Mouse (Mus musculus) embryo, embryonic 11 days (tissue): ENCODE measurements around the gene Prickle2.
A peak's percentile ranks its signal among the peaks of the same experiment; 100 is the strongest.

Source experiments
- DNase-seq: peaks from one replicate; pipeline ENCODE4 v3.0.0-alpha.2; 2015

The Prickle2 gene

DNA sequence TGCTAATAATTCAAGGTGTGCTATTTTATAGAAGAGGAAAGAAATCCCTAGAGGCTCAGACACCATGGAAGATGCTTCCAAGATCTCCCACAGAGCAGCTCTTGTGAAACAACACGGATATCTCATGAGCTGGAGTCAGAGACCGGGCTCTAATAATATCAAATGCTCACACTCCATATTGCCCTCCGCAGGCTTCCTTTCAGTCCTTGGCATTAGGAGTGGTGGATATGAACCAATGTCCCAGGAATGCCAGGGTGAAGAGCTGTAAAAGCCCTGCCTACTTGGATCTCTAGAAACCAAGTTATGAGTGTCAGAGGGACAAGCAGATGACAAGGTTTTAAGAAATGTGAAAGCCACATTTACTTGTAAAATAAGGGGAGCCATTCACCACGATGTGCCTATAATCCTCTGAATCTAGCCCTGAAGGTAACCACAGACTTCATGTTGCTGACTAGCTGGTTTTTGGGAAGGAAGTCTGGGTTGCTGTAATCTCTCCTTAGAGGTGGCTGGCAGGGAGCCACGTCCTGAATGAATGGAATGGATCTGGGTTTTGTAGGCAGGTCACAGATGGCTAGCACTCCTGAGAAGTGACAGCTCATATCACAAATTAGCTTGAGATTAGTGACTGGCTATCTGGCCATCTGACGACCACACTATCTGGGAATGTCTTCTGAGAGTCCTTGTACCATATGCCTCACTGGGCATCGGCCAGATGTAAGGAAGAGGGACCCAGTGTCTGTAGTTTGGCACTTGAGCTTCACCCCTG, 278.4 kb downstream of the Prickle2 start:
- no peak for DNase-seq

DNA sequence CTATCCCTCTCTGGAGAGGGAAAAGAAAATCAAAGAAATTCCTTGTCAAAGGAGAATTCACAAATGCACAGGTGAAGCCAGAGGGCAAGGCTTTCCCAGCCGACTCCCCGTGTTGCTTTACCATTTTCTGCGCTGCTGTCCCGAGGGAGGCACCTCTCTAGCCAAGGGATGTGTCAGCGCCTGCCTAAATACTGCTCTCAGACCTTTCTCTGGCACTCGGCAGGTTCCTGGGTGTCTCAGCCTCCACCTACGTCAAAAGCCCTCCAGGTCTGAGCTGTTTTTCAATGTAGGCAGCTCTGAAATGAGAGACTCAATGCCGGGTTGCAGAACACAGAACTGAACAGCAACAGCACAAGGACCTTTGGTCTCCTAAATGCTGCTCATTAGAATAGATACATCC, 280.1 kb downstream of the Prickle2 start:
- DNase-seq: no peak

DNA sequence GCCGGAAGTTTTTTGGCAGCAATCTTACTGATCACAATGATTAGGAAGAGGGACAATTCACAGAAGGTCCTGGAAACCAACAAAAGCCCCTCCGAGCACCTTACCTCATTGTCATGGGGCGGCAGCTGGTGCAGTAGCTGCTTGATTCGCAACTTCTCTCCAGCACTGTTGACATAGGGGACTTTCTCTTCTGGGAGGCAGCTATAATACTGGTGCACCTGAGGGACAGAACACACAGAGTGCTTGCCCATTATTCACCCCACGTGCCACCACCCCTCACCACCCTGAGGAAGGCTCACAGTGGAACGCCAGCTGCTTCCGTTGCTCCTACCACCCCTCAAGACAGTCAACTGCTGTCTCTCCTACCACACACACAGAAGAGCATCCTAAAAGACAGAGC, 280.5 kb downstream of the Prickle2 start:
- no peak for DNase-seq

DNA sequence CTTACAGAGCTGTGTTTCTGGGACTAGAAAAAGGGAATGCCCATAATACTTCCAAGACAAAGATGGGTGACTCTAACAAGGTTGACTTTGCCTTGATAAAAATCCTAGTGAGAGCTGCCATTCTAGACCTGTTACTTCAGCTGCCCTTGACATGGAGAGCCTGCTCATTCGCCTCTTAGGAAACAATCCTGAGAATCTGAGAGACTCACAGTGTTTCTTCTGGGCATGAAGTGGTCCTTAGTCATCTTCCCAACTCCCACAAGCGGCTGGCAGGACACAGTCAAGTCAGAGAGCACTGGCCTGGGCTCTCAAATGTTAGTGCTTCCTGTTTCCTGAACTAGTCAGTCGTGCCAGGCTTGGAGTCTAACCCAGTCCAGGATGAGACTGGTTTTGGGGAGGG, 281.0 kb downstream of the Prickle2 start:
- DNase-seq: no peak

DNA sequence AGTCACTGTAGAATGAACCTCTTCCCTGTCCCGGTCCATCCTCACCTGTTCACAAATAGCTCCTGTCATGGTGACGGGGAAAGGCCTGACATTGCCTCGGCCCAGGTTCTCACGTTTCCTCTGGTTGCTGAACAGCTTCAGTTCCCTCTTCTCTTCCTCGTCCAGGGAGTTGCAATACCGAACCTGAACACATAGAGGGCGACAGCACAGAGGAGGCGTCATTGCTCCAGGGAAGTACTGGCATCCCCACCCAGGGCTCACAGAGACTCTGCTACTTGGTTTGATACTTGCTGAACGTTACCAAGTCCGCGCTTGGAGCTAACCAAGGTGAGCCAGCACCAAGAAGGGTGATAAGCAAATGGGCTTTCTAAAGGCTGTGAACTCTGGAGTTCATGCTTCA, 283.7 kb downstream of the Prickle2 start:
- peak; percentile 35 for DNase-seq

DNA sequence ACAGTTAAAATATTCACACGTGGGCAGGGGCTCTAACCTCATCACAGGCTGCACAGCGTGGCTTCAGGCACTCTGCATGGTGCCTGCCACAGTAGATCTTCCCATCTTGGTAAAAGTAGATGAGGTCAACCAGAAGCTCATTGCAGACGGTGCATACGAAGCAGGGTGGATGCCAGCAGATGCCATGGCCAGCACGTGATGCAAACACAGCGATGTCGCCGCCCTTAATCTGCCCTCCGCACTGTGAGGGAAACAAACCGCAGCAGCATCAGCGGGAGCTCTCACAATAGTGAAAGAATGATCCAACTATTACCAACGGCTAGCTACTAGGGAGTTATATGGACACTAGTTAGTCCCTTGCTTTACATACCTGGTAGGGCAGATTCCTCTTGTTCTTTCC, 285.8 kb downstream of the Prickle2 start:
- no peak for DNase-seq

DNA sequence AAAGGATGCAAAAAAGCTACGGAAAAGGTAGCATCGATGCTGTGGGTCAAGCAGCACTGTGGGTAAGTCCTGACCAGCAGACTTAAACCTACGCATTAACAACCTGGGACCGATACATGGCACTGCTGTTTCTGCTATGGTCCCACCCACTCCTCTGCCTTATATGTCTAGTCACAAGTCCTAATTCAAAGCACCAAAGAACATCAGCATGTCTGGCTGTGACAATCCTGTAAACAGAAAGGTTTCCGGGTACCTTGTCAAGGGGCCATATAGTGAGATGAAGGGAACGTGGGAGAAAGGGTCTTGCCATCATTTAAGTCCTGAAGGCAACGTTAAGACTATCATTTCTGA, 290.6 kb downstream of the Prickle2 start:
- DNase-seq: no peak

DNA sequence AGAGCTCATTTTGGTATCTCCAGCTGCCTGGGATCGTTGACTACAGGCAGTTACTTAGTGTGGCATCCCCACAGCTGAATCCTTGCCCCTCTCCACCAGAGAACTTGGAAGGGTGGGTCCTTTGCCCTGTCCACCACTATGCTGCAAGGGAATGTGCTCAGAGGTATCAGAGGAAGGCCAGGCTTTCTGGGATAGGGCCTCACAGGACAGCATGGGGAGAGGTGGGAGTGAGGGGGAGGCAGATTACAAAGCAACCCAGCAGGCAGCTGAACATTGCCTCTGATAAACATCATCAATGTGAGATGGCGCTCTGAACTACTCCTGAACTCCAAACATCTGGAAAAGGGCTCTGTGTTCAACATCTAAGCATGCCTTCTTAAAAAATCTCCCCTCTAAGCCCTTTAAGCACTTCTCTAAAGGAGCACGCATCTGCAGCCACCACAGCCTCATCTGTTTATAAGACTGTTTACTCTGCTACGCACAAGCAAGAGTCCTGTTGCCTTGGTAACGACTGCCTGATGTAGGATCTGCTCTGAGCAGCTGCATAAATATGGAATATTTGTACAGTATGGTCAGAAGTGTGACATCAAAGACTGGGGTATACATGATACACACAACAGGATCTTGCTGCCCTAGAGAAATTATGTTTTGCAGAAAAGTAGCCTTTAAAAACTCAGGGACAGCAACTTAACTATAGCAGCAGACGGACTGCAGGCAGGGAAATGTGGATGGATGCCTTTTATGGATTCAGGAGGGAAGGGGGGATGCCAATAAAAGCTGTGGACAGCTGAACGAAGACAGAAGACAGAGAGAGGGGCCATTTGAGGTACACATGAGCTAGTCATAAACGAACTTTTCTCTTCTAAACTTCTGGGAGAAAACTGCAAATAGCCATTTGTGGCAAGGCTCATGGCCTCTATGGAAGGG, 291.2 kb downstream of the Prickle2 start:
- peak; percentile 62 for DNase-seq

DNA sequence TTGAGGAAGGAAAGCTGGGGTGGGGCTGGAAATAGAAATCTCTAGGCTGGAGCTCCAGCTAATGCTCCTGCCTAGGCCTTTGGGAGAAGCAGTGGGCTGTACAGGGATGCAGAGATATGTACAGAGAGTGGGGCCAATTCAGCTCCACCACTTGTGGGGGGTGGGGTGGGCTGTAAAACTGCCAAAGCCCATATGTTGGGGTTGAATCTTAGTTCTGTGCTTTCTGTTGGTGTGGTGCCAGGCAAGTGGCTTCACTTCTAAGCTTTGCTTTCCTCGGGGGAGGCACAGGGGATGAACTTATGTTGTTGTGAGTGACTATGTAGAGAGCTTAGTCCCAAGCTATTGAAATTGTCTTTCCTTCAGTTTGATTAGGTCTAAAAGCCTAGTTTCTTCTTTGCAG, 292.0 kb downstream of the Prickle2 start:
- no peak for DNase-seq

DNA sequence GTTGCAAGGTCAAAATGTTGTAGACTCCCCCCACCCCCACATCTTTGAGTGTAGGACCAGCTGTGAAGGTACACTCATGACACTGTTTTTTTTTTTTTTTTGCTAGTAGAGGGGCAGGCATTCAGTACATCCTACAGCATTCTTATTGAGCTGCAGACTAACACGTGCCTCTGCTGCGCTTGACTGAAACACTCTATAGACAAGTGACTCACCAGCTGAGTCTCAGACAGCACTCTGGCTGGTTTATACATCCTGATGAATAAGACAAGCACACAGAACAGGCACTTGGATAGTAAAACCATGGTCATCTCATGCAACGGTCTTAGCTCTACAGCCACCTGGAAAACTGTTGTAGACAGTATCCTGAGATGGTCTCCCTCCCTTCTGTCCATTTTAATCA, 296.2 kb downstream of the Prickle2 start:
- DNase-seq: no peak

DNA sequence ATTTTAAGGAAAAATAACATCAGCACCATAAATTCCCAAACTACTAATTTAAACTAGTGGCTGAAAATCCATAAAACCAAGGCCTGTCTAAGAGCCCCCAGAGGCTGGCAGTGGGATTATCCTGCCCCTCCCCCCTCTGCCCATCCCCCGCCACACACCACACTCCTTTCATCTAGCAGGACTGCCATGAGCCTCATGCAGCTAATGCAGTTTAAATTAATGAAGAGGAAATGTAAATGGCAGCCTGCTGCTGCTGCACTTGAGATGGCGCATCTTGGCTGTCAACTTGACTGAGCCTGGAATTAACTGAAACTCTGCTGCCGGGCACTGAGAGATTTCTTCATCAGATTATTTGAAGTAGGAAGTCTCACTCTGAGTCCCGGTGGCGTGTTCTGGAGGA, 298.7 kb downstream of the Prickle2 start:
- peak; percentile 18 for DNase-seq

DNA sequence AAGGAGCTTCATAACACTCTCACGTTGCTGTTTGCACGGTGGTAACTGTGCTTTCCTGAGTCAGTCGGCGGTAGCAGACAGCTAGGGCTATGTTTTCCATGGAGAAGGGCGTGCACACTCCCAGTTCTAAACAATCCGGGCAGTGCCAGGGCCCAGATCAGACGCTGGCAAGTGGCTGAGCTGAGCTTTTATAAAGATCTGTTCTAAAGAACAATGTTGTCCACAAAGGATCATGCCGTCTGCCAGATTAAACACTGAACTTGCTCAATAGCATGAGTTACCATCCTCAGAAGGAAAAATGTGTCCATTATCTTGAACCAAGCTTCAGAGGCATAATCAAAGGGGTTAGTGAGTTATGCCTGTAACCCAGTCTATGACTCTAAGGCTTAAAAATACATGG, 300.4 kb downstream of the Prickle2 start:
- no peak for DNase-seq

DNA sequence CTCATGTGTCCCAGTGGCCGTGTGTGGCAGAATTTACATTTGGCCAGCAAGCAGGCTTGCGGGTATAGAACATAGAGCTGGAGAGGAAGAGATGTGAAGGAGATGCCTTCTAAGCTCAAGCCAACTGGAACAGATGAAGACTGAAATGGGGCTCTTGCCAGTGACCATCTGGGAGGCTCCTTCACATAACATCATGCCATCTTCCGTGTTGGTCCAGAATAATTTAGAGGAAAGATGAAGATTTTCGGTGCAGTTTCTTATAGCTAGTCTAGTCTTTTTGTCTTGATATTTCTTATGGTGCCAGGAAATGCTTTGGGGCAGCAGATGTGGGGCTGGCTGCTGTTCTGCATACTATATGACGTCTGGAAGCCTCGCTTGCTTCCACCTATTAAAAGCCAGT, 308.1 kb downstream of the Prickle2 start:
- no peak for DNase-seq

DNA sequence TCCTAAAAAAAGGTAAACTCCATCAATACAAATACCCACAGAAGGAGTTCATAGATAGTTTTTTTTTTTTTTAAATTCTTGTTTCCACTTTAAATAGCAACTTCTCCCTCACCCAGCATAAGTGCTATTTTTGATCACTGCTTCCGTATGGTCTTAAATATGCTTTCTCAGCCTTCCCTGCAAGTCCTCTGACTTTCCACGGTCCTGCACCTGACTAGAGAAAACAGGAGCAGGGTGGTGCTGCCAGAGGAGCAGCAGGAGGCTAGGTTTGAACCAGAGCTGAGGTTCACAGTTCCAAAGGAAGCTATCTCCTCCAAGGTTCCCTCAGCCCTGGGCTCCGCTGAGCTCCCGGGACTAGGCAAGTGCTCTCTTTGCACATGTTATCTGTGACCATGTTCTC, 310.4 kb downstream of the Prickle2 start:
- DNase-seq: no peak

DNA sequence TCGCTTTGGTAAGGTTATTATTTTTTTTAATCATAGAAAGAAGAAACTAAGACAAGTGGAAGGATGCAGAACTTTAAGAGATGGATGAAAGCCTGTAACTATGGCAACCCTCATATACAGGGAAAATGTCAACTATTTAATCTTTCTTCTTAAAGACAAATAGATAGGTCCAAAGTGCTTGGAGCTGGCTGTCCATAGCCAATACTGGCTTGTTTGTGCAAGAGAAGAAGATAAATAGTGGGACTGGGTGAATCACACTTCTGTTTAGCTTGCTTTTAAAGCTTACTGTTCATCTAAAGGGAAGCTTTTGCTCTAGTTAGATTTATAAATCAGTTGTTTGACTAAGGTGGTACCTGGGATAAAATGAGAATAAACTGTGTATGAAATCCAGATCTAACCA, 310.8 kb downstream of the Prickle2 start:
- no peak for DNase-seq

DNA sequence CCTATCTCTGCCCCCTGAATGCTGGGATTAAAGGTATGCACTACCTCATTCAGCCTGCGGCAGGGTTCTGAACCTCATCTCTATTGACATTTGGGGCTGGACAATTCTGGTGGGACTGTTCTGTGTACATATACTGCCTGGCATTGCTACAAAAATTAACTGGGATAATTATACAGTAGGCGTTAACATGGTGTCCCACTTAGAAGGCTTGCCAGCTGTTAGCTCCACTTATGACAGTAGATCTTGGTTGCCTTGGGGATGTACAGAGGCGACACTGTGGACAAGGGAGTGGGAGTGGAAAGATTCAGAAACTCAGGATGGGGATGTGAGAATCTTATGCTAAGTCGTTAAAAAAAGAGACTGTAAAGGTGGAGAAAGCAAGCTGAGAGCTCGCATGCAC, 311.3 kb downstream of the Prickle2 start:
- DNase-seq: no peak

DNA sequence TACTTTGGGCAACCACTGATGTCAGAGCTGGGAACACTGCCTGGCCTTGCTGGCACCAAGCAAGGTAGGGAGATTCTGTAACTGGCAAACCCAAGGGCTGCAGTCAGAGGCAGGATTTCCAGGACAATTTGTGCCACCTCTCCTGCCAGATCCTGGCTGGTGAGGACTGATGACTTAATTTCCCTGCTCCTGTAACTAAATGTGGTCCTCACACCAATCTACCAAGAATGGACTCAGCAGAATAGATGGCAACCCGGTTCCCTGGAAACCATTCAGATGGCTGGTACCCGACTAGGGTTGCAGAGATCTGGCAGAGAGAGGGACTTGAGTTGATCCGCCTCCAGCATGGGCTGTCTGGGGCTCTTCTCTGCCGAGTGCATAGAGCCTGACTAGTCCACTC, 315.6 kb downstream of the Prickle2 start:
- DNase-seq: no peak

DNA sequence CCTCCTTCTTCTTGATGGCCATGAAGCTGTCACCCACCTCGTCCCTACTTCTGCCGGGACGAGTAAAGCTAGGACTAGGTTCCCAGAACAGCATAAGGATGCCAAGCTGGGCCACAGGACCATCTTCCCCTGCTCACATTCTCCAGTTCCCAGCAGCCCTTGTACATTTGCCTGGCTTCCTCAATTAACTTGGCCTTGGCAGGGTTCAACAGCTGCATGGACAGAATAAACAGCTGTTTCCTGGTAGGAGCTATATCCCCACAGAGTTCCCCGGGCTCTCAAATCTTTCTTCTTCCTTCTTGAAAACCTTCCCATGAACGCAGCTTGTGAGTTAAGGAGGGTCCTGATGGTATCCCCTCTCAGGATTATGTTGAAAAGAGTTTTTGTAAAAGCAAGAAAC, 317.3 kb downstream of the Prickle2 start:
- DNase-seq: peak; percentile 10

DNA sequence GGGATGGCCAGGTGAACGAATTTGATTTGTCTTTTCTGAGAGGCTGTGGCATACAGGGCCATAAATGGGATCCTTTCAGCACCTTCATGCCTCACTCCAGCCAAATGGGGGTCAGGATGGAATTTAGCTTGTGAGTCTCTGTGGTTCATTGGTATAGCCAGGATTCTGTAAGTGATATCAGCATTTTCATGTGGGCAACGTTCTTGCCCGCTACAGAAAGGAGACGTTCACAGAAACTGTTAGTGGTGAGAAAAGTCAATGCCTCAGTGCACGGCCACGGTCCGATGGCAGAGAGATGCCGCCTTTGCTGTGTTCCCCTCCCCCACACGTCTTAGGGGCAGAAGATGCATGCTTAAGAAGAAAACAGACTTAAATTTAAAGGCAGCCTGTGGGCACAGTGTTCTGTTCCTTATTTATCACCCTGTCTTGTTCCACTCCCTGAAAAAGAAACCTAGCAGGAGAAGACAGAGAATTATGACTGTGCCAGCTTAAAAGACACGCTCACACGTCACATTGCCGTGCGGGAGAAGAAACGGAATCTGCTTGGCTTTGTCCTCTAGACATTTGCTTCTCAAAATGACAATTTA, 322.7 kb downstream of the Prickle2 start:
- peak; percentile 35 for DNase-seq

DNA sequence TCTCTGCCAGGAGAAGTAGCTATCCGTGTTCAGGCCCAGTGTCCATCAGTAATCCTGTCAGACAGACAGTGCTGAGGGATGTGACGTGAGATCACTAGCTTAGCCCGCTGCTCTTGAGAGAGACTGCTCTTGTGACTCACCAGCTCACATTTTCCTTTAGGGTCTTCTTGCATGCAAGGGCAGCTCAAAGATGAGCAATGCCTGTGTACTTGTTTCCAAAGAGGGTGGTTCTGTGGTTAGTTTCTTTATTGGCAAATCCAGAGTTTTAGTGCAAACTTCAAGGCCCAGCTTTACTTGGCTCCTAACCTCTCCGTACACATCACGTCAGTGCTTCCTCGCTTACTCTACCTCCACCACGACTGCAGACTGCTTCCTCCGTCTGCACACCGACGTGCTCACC, 324.9 kb downstream of the Prickle2 start:
- no peak for DNase-seq

DNA sequence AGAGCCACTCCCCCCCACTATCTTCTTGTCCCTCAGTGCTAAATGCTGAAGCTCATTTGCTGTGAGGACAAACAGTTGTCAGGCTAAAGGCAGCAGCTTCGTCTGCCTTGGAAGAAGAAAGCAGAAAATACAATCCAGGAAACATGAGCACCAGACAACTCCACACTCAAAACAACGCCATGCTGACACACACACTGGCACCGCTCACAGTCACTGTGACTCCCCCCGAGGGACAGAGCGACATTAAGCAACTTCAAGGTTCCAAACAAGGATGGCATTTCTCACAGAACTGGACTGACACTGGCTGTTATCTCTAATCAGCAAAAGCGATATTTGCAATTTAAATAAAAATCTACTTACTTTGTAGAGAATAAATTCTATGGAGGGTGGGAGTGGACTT, 331.1 kb downstream of the Prickle2 start:
- no peak for DNase-seq

DNA sequence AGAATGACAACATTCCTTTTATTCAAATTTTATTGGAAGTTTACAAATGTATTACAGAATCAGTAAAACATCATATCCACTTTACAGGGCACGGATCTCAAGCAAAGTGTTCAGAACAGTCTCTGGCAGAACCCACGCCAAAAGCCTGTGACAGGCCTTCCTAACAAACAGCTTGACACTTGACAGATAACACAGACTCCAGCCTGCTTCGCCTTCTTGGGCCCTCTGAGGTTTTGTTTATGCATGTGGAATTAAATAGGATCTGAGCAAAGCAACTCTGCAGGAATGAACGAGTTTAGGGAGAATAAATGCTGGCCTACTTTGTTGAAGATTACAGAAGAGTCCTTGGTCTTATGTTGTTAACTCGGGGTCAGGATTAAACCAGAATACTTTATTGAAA, 335.1 kb downstream of the Prickle2 start:
- no peak for DNase-seq

DNA sequence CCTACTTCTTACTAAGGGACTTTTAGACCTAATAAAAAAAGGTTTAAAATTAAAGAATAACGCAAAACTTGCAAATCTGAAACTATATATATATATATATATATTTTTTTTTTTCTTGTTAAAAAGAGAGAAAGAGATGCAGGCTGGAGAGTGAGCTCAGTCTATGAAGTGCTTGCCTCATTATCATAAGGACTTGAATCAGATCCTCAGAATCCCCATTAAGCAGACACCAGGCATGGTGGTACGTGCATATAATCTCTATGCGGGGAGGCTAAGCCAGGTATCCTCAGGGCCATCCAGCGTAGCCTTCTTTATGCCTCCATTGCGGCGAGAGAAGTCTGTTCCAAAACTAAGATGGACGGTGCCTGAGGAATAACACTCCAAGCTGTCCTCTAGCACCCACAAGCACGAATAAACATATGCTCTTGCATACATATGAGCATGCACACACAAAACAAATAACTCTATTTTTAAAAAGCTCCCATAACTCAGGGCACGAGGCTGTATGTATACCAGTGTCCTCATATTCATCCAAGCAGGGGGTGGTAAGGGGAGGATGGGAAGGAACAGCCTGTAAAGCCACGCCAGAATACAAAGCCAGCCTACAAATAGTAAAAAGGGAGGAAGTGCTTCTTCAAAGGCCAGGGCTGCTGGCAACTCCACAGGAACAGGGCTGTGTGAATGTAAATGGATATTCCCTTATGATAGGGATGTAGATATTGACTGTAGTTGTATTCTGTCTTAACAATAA, 358.5 kb downstream of the Prickle2 start:
- DNase-seq: no peak
